Mouse (Mus musculus) erythroblast, adult 5-6 weeks (primary cell): ENCODE data around the gene Irf1. TPM values are rescaled to one million over a fixed set of nuclear protein-coding genes. Genes with fewer than 3 reads are reported as not detected.
"Not testable (repeated sequence)": the region's sequence is repeated elsewhere in the genome, so short reads cannot be mapped to it uniquely, and the experiment has no call there.

ENCODE experiments used
- ATAC-seq: replicated peaks from 2 replicates; pipeline ENCODE4 v1.8.0; 2016; ENCODE audit warnings: moderate number of reproducible peaks, mild to moderate bottlenecking, moderate TSS enrichment, inconsistent platforms; ENCODE audit not compliant: poor library complexity, low FRiP score, severe bottlenecking
- total RNA-seq, 2 experiments: library from RNA; stranded (forward) in 1 of 2; stranded (reverse) in 1 of 2; fragments of 150-400 nt in 1 of 2; fragments of 200-764, 138-1000 nt in 1 of 2; gene quantifications; 2 replicates each; pipeline versions ENCODE4 v1.2.3 to v1.2.4; 2015 to 2017; ENCODE audit warnings: low replicate concordance in 2 of 2

The Irf1 gene
- total RNA-seq (2015; ENCODE audit: low replicate concordance) (8.8 and 17.8 TPM in 2 replicates), total RNA-seq (2017; ENCODE audit: low replicate concordance) (15.9 and 22.7 TPM in 2 replicates)

DNA sequence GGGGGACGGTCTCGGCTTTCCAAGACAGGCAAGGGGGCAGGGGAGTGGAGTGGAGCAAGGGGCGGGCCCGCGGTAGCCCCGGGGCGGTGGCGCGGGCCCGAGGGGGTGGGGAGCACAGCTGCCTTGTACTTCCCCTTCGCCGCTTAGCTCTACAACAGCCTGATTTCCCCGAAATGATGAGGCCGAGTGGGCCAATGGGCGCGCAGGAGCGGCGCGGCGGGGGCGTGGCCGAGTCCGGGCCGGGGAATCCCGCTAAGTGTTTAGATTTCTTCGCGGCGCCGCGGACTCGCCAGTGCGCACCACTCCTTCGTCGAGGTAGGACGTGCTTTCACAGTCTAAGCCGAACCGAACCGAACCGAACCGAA lies at the start of gene Irf1:
TSS of gene Irf1 (plus strand) at position 255 of the 365 bp plus-strand sequence.
- ATAC-seq, result peak; percentile 54

DNA sequence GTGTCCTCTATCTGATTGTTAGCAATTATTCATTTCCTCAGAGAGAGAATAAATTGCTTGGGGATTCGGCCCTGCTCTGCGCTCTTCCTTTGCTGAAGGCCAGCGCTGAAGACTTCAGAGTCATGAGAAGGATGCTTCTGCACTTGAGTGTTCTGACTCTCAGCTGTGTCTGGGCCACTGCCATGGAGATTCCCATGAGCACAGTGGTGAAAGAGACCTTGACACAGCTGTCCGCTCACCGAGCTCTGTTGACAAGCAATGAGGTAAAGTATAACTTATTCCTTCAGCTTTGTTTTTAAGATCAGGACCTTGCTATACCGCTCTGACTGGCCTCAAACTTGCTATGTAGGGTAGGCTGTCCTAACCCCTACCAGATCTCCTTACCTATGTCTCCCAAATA lies 49.1 kb upstream of the Irf1 start, which contains the start of gene Il5:
TSS of gene Il5 (plus strand) at position 80 of the 400 bp plus-strand sequence.
- ATAC-seq, result no peak

DNA sequence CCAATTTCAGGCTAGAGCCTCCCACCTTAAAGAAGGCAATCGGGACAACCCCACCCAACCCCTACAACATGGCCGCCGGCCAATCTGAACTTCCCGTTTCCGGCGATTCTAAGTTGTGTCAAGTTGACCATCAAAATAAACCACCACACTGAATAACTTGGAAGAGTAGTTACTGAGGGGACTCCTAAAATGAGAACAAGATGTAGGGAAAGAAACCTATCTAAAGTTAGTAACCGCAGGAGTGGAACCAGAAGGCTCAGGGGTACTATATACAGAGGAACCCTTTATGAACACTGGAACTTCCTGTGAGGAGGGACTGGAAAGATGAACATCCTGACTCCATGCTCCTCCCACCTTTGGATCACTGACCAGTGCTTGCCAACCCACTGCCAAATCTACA lies 38.4 kb upstream of the Irf1 start:
- no peak for ATAC-seq

DNA sequence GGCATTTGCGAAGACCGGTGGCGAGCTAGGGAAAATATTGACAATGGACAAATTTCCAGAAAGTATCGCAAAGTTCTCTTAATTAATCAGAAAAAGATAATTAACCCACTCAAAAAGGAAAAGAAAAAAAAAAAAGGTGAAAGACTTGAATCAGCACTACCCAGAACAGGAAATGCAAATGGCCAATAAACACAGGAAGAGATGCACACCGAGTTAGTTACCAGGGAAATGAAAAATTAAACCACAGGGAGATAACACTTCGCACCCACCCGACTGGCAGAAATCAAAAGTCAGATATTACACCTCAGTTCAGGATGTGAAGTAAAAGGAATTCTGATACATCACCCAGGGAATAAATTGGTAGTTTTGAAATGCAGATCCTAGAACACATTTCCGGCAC lies 37.6 kb upstream of the Irf1 start:
- no peak for ATAC-seq

DNA sequence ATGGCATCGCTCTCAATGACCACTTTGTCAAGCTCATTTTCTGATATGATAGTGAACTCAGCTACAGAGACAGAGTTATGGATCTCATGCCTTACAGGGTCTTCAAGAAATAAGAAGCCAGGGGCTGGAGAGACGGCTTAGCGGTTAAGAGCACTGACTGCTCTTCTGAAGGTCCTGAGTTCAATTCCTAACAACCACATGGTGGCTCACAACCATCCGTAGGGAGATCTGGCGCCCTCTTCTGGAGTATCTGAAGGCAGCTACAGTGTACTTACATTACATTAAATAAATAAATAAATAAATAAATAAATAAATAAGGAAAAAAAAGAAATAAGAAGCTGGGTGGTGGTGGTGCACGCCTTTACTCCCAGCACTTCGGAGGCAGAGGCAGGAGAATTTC lies 36.0 kb upstream of the Irf1 start:
- ATAC-seq, result no peak

DNA sequence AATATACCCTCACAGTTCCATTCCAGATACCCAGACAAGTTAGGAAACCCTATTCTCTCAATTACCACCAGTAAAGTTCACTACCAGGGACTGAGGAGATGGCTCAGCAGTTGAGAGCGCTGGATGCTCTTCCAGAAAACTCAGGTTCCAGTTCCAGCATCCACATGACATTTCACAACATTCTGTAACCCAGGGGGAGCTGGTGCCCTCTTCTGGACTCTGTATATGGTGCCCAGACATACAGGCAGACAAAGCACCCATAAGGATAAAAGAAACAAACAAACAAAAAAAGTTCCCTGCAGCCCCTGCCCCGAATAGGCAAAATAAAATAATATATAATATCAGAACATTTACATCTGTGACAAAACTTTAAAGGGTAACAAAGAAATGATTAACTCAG lies 35.4 kb upstream of the Irf1 start:
- no peak for ATAC-seq

DNA sequence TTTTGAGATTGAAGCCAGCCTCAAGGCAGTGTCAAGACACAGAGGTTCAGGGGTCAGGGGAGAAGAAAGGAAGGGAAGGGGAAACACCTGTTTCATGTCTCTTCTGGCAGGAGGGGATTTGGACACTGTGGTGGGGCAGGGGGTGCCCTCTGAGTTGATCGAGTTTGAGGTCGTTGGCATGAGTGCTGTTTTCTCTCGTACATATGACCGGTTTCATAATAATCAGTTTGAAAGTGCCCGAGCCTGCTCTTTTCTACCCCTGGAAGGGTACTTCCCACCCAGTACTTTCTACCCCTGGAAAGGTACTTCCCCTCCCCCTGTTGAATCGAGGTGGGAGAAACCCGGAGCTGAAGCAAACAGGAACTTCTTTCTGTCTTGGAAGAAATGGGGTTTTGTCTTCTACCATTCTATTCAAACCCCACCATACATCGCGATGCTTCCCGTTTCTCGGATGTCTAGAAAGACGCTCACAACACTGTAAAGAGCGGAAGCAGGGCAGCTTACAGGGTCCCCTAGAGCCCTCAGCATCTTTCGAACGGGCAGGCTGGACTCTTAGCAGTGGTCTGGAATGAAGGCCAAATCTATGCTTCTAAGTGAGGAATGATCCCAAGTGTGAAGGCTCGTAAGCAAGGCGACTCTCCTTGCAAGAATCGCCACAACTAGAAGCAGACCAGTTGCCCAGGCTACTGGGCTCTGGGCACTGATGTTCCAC lies 34.7 kb upstream of the Irf1 start:
- ATAC-seq, result peak; percentile 17; the same call in 1 of the 2 replicates

DNA sequence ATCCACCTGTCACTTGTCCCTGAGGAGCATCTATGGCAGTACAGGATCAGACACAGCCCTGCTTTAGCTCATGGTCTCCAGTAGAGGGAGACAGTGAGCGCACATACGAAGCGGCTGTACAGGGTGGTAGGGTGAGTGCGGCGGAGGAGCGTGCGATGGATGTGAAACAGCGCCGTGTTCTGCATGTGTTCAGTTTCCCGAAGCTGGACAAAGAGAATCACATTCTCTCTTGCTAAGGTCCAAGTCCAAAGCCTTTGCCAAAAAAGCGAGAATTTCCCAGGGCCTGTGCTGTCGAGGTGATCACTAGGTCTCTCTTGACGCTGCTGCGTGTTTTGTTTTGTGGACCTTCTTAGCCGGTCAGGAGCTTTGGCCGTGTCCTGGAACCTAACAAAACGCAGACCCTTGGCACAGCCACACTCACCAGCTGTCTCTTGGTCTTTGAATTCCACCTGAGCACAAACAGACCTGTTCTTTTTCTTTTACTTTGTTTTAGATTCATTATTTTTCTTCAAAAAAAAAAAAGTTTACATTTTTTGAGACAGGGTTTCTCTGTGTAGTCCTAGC lies 34.0 kb upstream of the Irf1 start:
- ATAC-seq, result peak; percentile 91

DNA sequence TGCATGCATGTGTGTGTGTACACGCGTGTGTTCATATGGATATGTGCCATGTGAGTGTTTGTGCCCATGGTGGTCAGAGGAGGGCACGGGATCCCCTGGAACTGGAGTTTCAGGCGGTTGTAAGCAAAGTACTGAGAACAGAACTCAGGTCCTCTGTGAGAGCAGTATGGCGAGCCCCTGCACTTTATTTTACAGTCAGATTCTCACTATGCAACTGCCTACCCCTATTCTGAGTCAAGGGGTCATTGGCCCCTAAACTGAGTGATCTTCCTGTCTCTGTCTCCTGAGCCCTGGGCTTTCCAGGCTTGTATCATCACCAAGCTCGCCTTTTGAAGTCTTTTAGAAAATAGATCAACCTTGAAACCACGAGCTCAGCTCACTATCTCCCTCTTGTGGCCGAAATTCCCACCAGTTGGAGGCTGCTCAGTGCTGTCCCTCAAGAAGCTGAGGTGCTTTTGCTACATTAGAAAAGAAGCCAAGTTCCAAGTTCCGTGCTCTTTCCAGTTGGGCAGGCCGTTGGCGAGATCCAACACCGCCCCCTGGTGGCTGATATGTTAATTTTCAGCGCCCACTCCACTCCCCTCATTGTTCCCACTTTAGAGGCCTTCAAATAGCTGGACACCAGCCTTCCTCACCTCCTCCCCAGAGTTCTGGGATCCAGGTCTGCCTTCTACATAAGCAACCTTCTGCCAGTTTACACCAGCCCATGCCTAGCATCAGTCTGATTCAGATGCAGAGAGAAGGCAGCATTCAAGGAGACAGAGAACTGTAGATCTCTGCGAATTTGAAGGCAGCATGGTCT lies 32.8 kb upstream of the Irf1 start:
- peak; percentile 71 for ATAC-seq

DNA sequence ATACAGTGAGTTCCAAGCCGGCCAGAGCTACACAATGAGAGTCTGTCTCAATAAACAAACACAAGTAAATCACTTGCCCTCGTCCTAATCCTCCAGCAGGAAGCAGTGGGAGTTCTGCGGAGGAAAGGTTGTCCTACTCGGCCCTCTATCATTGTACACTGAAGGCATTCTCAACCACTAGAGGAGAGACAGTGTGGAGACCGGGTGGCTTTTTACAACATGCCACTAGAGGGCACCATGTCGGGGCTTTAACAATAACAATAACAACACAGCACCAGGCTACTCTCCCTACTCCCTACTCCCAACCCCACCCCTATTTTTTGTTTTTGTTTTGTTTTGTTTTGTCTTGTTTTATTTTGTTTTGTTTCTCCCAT lies 32.3 kb upstream of the Irf1 start:
- ATAC-seq, result peak; percentile 68

DNA sequence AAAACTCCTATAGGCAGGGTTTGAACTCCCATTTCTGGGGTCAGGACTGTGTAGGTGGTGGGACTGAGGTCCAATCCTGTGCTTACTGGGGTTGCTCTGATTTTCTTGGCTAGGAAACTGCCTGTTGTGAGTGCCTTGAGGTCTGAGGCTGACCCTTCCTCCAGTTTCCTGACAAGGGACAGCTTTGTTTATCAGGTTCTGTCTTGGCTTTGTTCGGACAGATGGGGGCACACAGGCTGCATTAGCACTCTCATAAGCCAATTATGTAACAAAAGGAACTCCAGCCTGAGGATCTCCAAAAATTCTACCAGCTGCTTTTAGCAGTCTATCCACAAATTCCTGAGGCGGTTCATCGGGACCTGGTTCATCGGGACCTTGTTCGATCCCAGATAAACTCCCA lies 27.5 kb upstream of the Irf1 start:
- ATAC-seq, result no peak

DNA sequence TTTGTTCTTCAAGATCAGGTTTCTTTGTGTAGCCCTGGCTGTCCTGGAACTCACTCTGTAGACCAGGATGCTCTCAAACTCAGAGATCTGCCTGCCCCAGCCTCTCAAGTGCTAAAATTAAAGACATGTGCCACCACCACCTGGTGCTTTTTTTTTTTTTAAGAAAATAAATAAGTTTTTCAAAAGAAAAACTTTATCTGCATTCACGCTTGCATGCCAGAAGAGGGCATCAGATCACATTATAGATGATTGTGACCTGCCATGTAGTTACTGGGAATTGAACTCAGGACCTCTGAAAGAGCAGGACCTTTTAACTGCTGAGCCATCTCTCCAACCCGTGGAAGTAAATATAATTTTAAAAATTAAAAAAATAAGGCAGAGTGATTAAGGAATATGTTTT lies 24.6 kb upstream of the Irf1 start:
- no peak for ATAC-seq

DNA sequence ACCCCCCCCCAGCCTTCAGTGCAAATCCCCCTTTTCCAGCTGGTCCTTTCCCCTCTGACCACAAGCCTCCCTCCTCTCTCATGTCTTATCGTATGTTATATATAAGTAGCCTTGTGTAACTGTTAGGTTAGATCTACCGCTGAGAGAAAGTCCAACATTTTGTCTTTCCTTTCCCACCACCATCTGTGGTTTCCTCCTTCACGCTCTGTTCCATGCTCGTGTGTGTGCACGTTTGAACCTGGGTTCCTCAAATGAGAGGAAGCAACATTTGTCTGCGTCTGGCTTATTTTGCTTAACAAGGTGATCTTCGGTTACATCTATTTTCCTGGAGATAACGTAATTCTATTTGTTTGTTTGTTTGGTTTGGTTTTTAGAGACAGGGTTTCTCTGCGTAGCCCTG lies 21.8 kb upstream of the Irf1 start:
- no peak for ATAC-seq

DNA sequence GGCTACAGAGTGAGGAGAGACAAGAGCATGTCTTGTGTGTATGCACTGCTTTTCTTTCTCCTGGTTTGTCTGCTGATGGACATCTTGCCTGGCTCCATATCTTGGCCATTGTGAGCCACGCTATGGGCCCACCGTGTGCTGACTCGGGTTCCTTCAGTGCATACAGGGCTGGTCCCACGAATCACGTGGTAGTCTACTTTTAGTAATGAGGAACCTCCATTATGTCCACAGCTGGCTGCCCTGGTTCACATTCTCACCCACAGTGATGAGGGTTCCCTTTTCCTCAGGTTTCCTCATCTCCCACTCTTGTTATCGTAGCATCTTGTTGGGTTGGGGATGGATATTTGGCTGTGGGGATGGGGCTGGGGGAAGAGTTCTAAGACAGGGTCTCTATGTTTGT lies 21.2 kb upstream of the Irf1 start:
- ATAC-seq, result no peak

DNA sequence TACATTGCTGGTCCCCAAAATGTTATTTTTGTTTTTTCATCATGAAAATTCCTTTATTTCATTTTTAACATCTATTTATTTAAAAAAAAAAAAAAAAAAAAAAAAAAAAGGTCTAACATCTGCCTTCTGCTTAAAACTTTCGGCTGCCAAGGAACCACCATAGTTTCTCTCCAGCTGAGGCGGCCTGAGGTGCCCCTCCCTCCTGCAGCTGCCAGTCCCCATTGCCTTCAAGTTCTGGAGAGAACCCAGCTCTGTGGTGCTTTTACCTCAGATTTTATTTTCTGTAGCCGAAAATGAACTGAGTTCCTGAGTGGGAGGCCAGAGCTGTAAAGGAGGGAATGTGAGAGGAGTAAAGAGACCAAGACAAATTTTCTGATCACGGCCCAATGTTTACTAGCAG lies 20.5 kb upstream of the Irf1 start:
- no peak for ATAC-seq

DNA sequence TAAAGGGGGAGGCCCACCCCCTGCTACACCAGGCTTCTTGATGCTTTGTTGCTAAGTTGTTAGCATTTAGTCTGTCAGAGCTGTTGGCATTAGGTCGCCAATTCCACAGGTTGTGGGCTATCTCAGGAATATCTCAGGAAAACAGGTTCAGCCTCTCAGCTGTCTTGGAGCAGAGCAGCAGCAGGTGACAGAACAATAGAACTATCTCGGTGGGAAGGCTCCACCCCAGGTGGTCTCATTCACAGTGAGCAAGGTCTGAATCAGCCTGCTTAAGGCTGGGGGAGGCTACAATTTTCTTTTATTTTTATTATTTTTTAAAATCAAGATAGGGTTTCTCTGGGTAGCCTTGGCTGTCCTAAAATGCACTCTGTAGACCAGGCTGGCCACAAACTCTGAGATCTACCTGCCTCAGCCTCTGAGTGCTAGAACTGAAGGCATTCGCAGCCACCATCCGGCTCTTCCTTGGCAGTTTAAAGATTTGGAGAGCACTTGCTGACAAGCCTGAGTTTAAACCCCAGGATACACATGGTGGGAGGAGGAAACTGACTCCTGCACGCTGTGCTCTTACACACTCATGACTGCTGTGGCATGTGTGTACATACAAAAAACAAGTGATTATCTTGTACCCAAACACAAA lies 20.0 kb upstream of the Irf1 start:
- no peak for ATAC-seq

DNA sequence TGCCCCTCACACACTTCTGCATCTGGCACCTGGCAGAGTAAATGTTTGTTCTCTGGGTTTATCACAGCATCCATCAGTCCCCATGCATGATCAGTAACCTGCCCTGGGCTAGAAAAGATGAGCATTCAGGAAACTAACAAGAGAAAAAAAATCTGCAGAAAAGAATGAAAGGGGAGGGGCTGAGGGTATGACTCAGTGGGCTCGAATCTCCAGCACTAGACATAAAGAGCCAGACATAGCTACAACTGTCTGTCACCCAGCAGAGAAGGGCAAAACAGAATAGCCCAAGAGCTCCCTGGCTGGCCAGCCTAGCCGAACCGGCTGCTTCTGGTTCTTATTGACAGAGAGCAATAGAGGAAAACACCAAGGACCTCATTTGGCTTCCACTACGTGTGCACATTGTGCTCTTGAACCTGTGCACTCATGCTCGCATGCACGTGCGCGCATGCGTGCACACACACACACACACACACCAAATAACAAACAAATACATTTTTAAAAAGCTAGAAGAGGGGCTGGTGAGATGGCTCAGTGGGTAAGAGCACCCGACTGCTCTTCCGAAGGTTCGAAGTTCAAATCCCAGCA lies 14.7 kb upstream of the Irf1 start:
- no peak for ATAC-seq

DNA sequence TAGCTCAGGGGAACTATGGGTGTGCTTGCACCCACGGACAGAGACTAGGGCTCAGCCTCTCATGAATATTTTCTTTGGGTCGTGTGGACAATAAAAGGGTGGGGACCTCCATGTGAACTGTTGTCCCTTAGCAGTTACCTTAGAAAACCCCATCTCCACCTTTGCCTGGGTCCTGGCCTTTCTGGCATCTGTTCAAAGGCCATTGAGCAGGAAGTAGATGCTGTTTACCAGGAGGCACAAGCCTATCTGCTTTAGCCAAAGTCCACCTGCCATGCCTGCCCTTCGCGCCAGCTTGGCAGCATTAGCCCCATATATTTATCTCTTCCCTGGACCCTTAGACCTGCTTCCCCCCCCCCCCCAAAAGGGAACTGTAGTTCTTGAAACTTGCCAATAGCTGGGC lies 12.2 kb upstream of the Irf1 start:
- no peak for ATAC-seq

DNA sequence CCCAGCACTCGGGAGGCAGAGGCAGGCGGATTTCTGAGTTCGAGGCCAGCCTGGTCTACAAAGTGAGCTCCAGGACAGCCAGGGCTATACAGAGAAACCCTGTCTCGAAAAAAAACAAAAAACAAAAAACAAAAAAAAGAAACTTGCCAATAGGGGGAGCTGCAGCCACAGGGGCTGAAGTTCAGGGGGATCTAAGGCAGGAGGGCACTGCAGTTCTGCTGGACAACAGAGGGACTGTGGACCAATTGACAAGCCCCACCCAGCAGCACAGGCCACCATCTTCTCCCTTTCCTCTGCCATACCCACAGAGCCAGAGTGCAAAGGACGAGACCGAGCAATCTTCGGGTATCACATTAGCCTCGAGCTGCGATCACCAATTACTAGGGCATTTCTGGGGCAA lies 11.8 kb upstream of the Irf1 start:
- ATAC-seq, result not testable (repeated sequence)

DNA sequence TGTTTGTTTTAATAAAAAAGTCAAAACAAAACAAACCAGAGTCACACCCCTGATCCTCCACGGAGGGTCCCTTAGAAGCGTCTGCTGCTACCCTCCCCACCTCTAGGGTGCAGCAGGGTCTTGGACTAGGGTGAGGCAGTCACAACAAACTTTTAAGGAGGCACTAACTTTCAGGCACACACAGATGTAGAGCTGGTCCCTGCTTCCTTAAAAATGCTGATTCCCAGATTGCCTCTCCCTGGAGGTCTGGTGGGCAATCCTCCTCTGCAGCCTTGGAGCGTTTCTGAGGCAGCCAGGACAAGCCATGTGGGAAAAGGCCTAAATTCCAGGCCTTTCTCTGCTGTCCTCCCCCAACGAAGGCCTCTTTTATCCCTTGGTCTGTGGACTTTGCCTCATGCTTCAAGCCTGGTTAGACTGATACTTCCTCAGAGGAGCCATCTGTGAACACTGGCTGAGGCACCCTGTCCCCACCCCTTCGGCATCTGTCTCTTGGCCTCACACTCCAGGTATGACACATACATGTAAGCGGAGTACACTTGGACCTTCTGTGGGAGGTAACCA lies 10.9 kb upstream of the Irf1 start:
- no peak for ATAC-seq
